Mouse (Mus musculus) liver, embryonic 14.5 days (tissue): ENCODE data around the gene Efna3.

Experiments used
- CTCF ChIP-seq: IDR thresholded peaks from 2 replicates; pipeline ENCODE4 v1.5.1; 2016; ENCODE audit warnings: antibody characterized with exemption, low read depth, control low read depth
- EP300 ChIP-seq: IDR thresholded peaks from 2 replicates; pipeline ENCODE4 v1.6.1; 2016; ENCODE audit warnings: antibody characterized with exemption, low read depth

DNA sequence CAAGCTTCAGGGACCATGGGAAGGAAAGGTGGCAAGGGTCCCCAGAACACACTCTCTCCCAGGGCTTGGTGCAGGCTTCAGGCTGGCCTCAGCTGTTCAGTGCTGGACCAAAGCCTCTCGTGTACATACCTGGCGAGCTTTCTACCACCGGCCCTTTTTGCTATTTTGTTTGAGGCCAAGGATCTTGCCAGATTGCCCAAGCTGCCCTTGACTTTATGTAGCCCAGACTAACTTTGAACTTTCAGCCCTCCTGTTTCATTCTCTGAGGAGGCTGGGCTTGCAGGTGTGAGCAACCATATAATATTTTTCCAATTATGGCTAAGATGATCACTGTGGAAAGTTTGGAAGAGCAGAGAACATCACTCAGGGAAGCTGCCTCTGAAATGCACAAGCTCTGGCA is 38.5 kb downstream of the Efna3 start:
- TF ChIP-seq CTCF: no peak
- no peak for TF ChIP-seq EP300
